Mouse (Mus musculus): ENCODE data around the gene Ep400.

DNA sequence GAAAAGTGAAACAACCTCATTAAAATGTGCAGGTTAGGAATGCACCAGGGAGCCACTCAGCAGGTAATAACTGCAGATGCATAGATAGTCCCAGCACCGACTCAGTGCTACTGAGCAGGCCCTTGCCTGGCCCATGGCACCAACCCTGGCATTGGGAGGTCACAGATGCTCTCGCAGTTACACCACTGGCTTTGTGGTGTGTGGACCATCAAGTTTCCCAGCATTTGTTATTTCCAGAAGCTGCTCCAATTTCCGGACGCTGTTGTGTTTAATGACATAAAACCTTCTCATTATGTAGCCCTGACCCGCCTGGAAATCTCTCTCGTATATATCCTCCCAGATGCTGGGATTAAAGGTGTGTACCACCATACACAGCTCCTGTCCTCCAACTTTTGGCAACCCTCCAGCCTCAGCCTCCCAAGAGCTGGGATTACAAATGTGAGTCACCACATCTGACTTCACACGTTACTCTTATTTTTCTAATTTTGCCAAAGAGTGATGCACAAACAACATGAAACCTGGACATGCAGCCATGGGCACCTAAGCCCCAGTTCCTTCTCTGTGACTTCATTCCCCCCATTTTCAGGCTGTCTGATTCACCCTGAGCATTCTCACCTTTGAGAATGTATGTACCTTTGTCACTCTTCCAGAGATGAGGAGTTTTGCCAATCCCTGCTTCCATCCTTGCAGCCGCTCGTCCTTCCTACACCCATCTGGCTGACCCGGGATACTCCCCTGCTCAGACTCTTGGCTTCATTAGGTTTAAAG is 10.4 kb upstream of the Ep400 start:
- TF ChIP-seq CTCF (IDR thresholded peaks at IDR 0.05; ENCODE audit: borderline replicate concordance, insufficient read depth, low read length) = no peak
- TF ChIP-seq POLR2A (IDR thresholded peaks at IDR 0.05; ENCODE audit: low read depth, low read length) = no peak

Measured in embryonic fibroblast, embryonic 13.5 days (primary cell).